Mouse (Mus musculus) stomach, postnatal 0 days (tissue): ENCODE measurements at regions not wholly inside any gene's neighbourhood (a gene's known extent, or its start where the extent isn't known, plus 50 kb on each side); places are given as distances from the start of the nearest gene placed in this dataset.

Experiments used
- CTCF ChIP-seq: IDR thresholded peaks from 2 replicates; pipeline ENCODE4 v1.5.1; 2016; ENCODE audit warnings: antibody characterized with exemption, low read depth, mild to moderate bottlenecking, moderate library complexity
- EP300 ChIP-seq: optimal IDR thresholded peaks from 2 replicates; pipeline ENCODE3; 2016; ENCODE audit warnings: antibody characterized with exemption

DNA sequence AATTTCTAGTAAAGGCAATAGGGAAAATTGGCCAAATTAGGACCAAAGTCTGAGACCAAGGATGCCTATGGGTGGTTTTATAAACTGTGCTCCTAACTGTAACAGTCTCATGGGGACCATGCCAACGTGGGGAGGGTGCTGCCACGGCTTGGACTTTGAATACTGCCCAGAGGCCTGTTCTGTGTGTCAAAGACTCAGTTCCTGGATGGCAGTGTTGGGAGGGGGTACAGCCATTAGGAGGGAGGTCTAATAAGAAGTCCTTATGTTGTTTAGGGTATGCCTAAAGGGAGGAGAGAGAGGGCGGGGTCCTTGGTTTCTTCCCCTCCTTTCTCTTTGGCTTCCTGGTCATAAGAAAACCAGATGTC is 95.2 kb downstream of the Banf2 start:
- no peak for TF ChIP-seq EP300
- TF ChIP-seq CTCF, result no peak
